Mouse (Mus musculus) right cerebral cortex, postnatal 4 days (tissue): ENCODE measurements around the gene Tacc3.
A peak's percentile ranks its signal among the peaks of the same experiment; 100 is the strongest.

ENCODE experiments used
- DNase-seq: peaks from one replicate; pipeline ENCODE4 v3.0.0-alpha.2; 2022

Tacc3 gene

GRCm38 (mm10) chr5:33695718-33696121 is 37.8 kb downstream of the Tacc3 start:
- no peak for DNase-seq

- no peak for DNase-seq
These were observed 38.5 kb downstream of the Tacc3 start for GRCm38 (mm10) chr5:33696430-33696829.

- DNase-seq: no peak
These were observed 39.6 kb downstream of the Tacc3 start for GRCm38 (mm10) chr5:33697534-33697933.

- DNase-seq: peak; percentile 65
These were observed 40.1 kb downstream of the Tacc3 start for GRCm38 (mm10) chr5:33697947-33698512.

GRCm38 (mm10) chr5:33698669-33699068 is 40.7 kb downstream of the Tacc3 start:
- no peak for DNase-seq

GRCm38 (mm10) chr5:33700010-33700409 is 42.1 kb downstream of the Tacc3 start:
- DNase-seq: no peak

- DNase-seq: no peak
These were observed 43.9 kb downstream of the Tacc3 start for GRCm38 (mm10) chr5:33701832-33702231.

GRCm38 (mm10) chr5:33703999-33704398 is 46.1 kb downstream of the Tacc3 start:
- peak; percentile 48 for DNase-seq

GRCm38 (mm10) chr5:33704945-33705611 is 47.1 kb downstream of the Tacc3 start:
- peak; percentile 42 for DNase-seq

- DNase-seq: no peak
These were observed 47.9 kb downstream of the Tacc3 start for GRCm38 (mm10) chr5:33705612-33706349.

GRCm38 (mm10) chr5:33706350-33706629 is 48.4 kb downstream of the Tacc3 start:
- no peak for DNase-seq

- no peak for DNase-seq
These were observed 49.2 kb downstream of the Tacc3 start for GRCm38 (mm10) chr5:33707163-33707562.

- DNase-seq: no peak
These were observed 51.1 kb downstream of the Tacc3 start for GRCm38 (mm10) chr5:33709037-33709436.

GRCm38 (mm10) chr5:33712550-33712949 is 54.6 kb downstream of the Tacc3 start:
- no peak for DNase-seq

GRCm38 (mm10) chr5:33715182-33715581 is 57.3 kb downstream of the Tacc3 start:
- no peak for DNase-seq

GRCm38 (mm10) chr5:33716467-33716866 is 58.5 kb downstream of the Tacc3 start:
- no peak for DNase-seq

- DNase-seq: no peak
These were observed 60.5 kb downstream of the Tacc3 start for GRCm38 (mm10) chr5:33718460-33718859.

- no peak for DNase-seq
These were observed 63.0 kb downstream of the Tacc3 start for GRCm38 (mm10) chr5:33720852-33721490.

- peak; percentile 51 for DNase-seq
These were observed 63.8 kb downstream of the Tacc3 start, which contains the start of gene Fgfr3 for GRCm38 (mm10) chr5:33721541-33722265. Fgfr3 (plus strand) TSS chr5:33721674.

- no peak for DNase-seq
These were observed 64.5 kb downstream of the Tacc3 start for GRCm38 (mm10) chr5:33722266-33723018.

GRCm38 (mm10) chr5:33723019-33723640 is 65.2 kb downstream of the Tacc3 start:
- DNase-seq: no peak
